Mouse (Mus musculus) heart, embryonic 13.5 days (tissue): ENCODE measurements around the gene Mgat5. TPM values are rescaled to one million over a fixed set of nuclear protein-coding genes. Genes with fewer than 3 reads are reported as not detected.
A peak's percentile ranks its signal among the peaks of the same experiment; 100 is the strongest.

Source experiments
- ATAC-seq: fragments of 200-750 bp; cut with Nextera tagmentation; 2 replicates; pipeline ENCODE4 v1.8.0; 2017; ENCODE audit warnings: moderate TSS enrichment; ENCODE audit not compliant: insufficient number of reproducible peaks, low FRiP score, low TSS enrichment; ENCODE audit errors: extremely low read depth
- H3K27ac ChIP-seq: fragments of 300-500 bp; sonication (generic); replicated peaks from 2 replicates; pipeline ENCODE4 v1.5.1; 2015; ENCODE audit warnings: moderate library complexity, mild to moderate bottlenecking, inconsistent platforms
- H3K27me3 ChIP-seq: fragments of 300-500 bp; sonication (generic); replicated peaks from 2 replicates; pipeline ENCODE4 v1.6.1; 2015; ENCODE audit warnings: mild to moderate bottlenecking, inconsistent platforms
- H3K36me3 ChIP-seq: fragments of 300-500 bp; sonication (generic); 2 replicates; pipeline ENCODE4 v1.6.1; 2015; ENCODE audit warnings: mild to moderate bottlenecking, inconsistent platforms
- H3K4me1 ChIP-seq: fragments of 300-500 bp; sonication (generic); 2 replicates; pipeline ENCODE4 v1.6.1; 2015; ENCODE audit warnings: inconsistent platforms
- H3K4me2 ChIP-seq: fragments of 300-500 bp; sonication (generic); 2 replicates; pipeline ENCODE4 v1.6.1; 2015; ENCODE audit warnings: inconsistent platforms, mild to moderate bottlenecking, moderate library complexity
- H3K4me3 ChIP-seq: fragments of 300-500 bp; sonication (generic); 2 replicates; pipeline ENCODE4 v1.5.1; 2015; ENCODE audit warnings: moderate library complexity, mild to moderate bottlenecking, inconsistent platforms
- H3K9ac ChIP-seq: fragments of 300-500 bp; sonication (generic); 2 replicates; pipeline ENCODE4 v1.6.1; 2015; ENCODE audit warnings: inconsistent platforms, mild to moderate bottlenecking, moderate library complexity
- H3K9me3 ChIP-seq: fragments of 300-500 bp; sonication (generic); 2 replicates; pipeline ENCODE4 v1.6.1; 2016; ENCODE audit warnings: inconsistent platforms
- WGBS: fragments of 180-500 bp; shearing (Covaris S2); methylation state at CpG from one replicate; pipeline ENCODE4 v1.1.7; 2015; ENCODE audit warnings: mixed read lengths; 5-methylcytosine and 5-hydroxymethylcytosine counted together
- polyA plus RNA-seq: library from polyadenylated mRNA; unstranded; fragments of >200 nt; fragmentation: Nextera tagmentation; extraction: Ambion mirVana; gene quantifications from 2 replicates; pipeline ENCODE4 v1.2.1, GENCODE M21; 2015

Mgat5 gene
- polyA plus RNA-seq, 1 experiment from 2014 or later: 3.4 TPM

GRCm38 (mm10) chr1:127396569-127397349, 191.9 kb downstream of the Mgat5 start:
- Histone ChIP-seq H3K4me1 (no peaks in the 10 kb centered on the region), H3K4me3 (no peak overlapping the region), H3K9me3 (0 out of 2 replicates have a peak, but pooled peaks cover under 1% of the 10 kb centered on the region), H3K36me3 (peaks cover 59% of the 10 kb centered on the region), H3K27me3 (no peaks in the 10 kb centered on the region), H3K27ac (no peak overlapping the region), H3K4me2 (no peak overlapping the region), H3K9ac (no peak overlapping the region)
- no peak for ATAC-seq
- 76% methylated on average over 12 of the region's 12 CpGs for WGBS

- ATAC-seq: no peak
- WGBS: 85% methylated on average over 13 of the region's 13 CpGs
Measured at GRCm38 (mm10) chr1:127397396-127397795, 192.6 kb downstream of the Mgat5 start.

GRCm38 (mm10) chr1:127398186-127398585, 193.4 kb downstream of the Mgat5 start:
- Histone ChIP-seq H3K9ac (no peak overlapping the region), H3K4me1 (no peaks in the 10 kb centered on the region), H3K36me3 (peaks cover 51% of the 10 kb centered on the region), H3K9me3 (no peaks in the 10 kb centered on the region), H3K27ac (no peak overlapping the region), H3K27me3 (no peaks in the 10 kb centered on the region), H3K4me2 (no peak overlapping the region), H3K4me3 (no peak overlapping the region)
- no peak for ATAC-seq
- 80% methylated on average over 5 of the region's 5 CpGs for WGBS

More at GRCm38 (mm10) chr1:127397396-127397795, 192.6 kb downstream of the Mgat5 start:
- no peak overlapping the region for H3K9ac ChIP-seq
- no peaks in the 10 kb centered on the region for H3K27me3 ChIP-seq
- no peaks in the 10 kb centered on the region for H3K9me3 ChIP-seq
- no peaks in the 10 kb centered on the region for H3K4me1 ChIP-seq
- H3K4me3 ChIP-seq: no peak overlapping the region
- H3K36me3 ChIP-seq: peaks cover 55% of the 10 kb centered on the region
- H3K27ac ChIP-seq: no peak overlapping the region
- H3K4me2 ChIP-seq: no peak overlapping the region

- no peaks in the 10 kb centered on the region for H3K9me3 ChIP-seq
Measured at GRCm38 (mm10) chr1:127400198-127400597, 195.4 kb downstream of the Mgat5 start.

GRCm38 (mm10) chr1:127400666-127401065, 195.9 kb downstream of the Mgat5 start:
- Histone ChIP-seq H3K4me3 (no peak overlapping the region), H3K36me3 (peaks cover 38% of the 10 kb centered on the region), H3K27me3 (no peaks in the 10 kb centered on the region), H3K4me1 (no peaks in the 10 kb centered on the region), H3K4me2 (no peak overlapping the region), H3K9me3 (no peaks in the 10 kb centered on the region), H3K9ac (no peak overlapping the region), H3K27ac (no peak overlapping the region)
- no peak for ATAC-seq
- 86% methylated on average over 6 of the region's 6 CpGs for WGBS

More at GRCm38 (mm10) chr1:127400198-127400597, 195.4 kb downstream of the Mgat5 start:
- ATAC-seq: no peak
- Histone ChIP-seq H3K27me3 (no peaks in the 10 kb centered on the region), H3K4me3 (no peak overlapping the region), H3K4me2 (no peak overlapping the region), H3K4me1 (no peaks in the 10 kb centered on the region), H3K9ac (no peak overlapping the region), H3K27ac (no peak overlapping the region), H3K36me3 (peaks cover 39% of the 10 kb centered on the region)
- WGBS: 68% methylated on average over 2 of the region's 2 CpGs

GRCm38 (mm10) chr1:127404655-127405054, 199.8 kb downstream of the Mgat5 start:
- Histone ChIP-seq H3K4me1 (peaks cover 16% of the 10 kb centered on the region), H3K36me3 (peaks cover 17% of the 10 kb centered on the region), H3K9ac (no peak overlapping the region), H3K4me2 (no peak overlapping the region), H3K27me3 (no peaks in the 10 kb centered on the region), H3K27ac (no peak overlapping the region), H3K4me3 (no peak overlapping the region), H3K9me3 (no peaks in the 10 kb centered on the region)
- no peak for ATAC-seq
- 44% methylated on average over 3 of the region's 3 CpGs for WGBS

- peak overlapping the region; percentile 84 for H3K27ac ChIP-seq
- ATAC-seq: no peak
- 59% methylated on average over 2 of the region's 2 CpGs for WGBS
- no peak overlapping the region for H3K4me3 ChIP-seq
- no peaks in the 10 kb centered on the region for H3K9me3 ChIP-seq
- no peak overlapping the region; the same call in 1 of the 2 replicates for H3K9ac ChIP-seq
- no peak overlapping the region for H3K4me2 ChIP-seq
- peaks cover 23% of the 10 kb centered on the region for H3K4me1 ChIP-seq
- no peaks in the 10 kb centered on the region for H3K27me3 ChIP-seq
- peaks cover 10% of the 10 kb centered on the region for H3K36me3 ChIP-seq
Measured at GRCm38 (mm10) chr1:127408957-127409423, 204.2 kb downstream of the Mgat5 start.

- WGBS: 41% methylated on average over 5 of the region's 5 CpGs
- Histone ChIP-seq H3K4me1 (peaks cover 23% of the 10 kb centered on the region), H3K4me3 (no peak overlapping the region), H3K27me3 (no peaks in the 10 kb centered on the region), H3K4me2 (no peak overlapping the region), H3K9ac (no peak overlapping the region), H3K36me3 (peaks cover 15% of the 10 kb centered on the region), H3K27ac (peak overlapping the region; percentile 84), H3K9me3 (no peaks in the 10 kb centered on the region)
- no peak for ATAC-seq
Measured at GRCm38 (mm10) chr1:127409512-127409911, 204.7 kb downstream of the Mgat5 start.

GRCm38 (mm10) chr1:127414500-127414899, 209.7 kb downstream of the Mgat5 start:
- peaks cover 24% of the 10 kb centered on the region for H3K4me1 ChIP-seq
- no peak overlapping the region for H3K9ac ChIP-seq
- ATAC-seq: no peak
- no peaks in the 10 kb centered on the region for H3K9me3 ChIP-seq
- peaks cover 45% of the 10 kb centered on the region for H3K36me3 ChIP-seq
- H3K27me3 ChIP-seq: no peaks in the 10 kb centered on the region
- no peak overlapping the region for H3K4me2 ChIP-seq
- no peak overlapping the region for H3K4me3 ChIP-seq
- WGBS: 80% methylated on average over 7 of the region's 7 CpGs
- no peak overlapping the region for H3K27ac ChIP-seq

- H3K27ac ChIP-seq: peak overlapping the region; percentile 45
- 69% methylated on average over 1 of the region's 1 CpGs for WGBS
- no peak for ATAC-seq
Measured at GRCm38 (mm10) chr1:127415896-127416295, 211.1 kb downstream of the Mgat5 start.

GRCm38 (mm10) chr1:127416971-127417370, 212.2 kb downstream of the Mgat5 start:
- H3K9me3 ChIP-seq: no peaks in the 10 kb centered on the region
- H3K36me3 ChIP-seq: peaks cover 45% of the 10 kb centered on the region
- no peak for ATAC-seq
- no peak overlapping the region for H3K27ac ChIP-seq
- 87% methylated on average over 1 of the region's 1 CpGs for WGBS
- peaks cover 25% of the 10 kb centered on the region for H3K4me1 ChIP-seq
- no peak overlapping the region for H3K4me3 ChIP-seq
- H3K4me2 ChIP-seq: no peak overlapping the region
- no peak overlapping the region for H3K9ac ChIP-seq
- no peaks in the 10 kb centered on the region for H3K27me3 ChIP-seq

More at GRCm38 (mm10) chr1:127415896-127416295, 211.1 kb downstream of the Mgat5 start:
- Histone ChIP-seq H3K9ac (no peak overlapping the region), H3K4me2 (no peak overlapping the region), H3K4me1 (peaks cover 25% of the 10 kb centered on the region), H3K27me3 (no peaks in the 10 kb centered on the region), H3K4me3 (no peak overlapping the region), H3K36me3 (peaks cover 45% of the 10 kb centered on the region), H3K9me3 (no peaks in the 10 kb centered on the region)
